Mouse (Mus musculus): ENCODE measurements at regions not wholly inside any gene's neighbourhood (a gene's known extent, or its start where the extent isn't known, plus 50 kb on each side); places are given as distances from the start of the nearest gene placed in this dataset.

DNA sequence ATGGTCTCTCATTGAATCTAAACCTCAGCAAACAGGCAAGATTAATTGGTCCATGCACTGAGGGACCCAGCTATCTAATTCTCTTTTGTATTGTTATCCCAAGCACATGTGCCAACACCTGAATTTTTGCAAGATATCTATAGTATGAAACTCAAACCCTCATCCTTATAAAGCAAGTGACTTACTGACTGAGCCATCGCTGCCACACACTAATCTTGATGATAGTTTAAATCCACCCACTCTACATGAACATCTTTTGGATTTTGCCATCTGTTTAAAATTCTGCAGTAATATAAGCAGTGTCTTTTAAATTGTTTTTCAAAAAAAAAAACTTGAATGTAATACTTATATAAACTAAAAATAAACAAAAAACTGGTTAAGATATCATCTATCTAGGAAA is 280.9 kb downstream of the Pcdh10 start:
- Histone ChIP-seq H3K4me1 (replicated peaks) (no peaks in the 10 kb centered on the region), H3K4me3 (no peak overlapping the region), H3K36me3 (no peaks in the 10 kb centered on the region), H3K9ac (no peak overlapping the region), H3K27me3 (no peaks in the 10 kb centered on the region), H3K27ac (no peak overlapping the region), H3K9me3 (no peaks in the 10 kb centered on the region), H3K4me2 (no peak overlapping the region)
- no peak for ATAC-seq (ENCODE audit: low FRiP score)
- 98% methylated on average over 1 of the region's 1 CpGs for WGBS

DNA sequence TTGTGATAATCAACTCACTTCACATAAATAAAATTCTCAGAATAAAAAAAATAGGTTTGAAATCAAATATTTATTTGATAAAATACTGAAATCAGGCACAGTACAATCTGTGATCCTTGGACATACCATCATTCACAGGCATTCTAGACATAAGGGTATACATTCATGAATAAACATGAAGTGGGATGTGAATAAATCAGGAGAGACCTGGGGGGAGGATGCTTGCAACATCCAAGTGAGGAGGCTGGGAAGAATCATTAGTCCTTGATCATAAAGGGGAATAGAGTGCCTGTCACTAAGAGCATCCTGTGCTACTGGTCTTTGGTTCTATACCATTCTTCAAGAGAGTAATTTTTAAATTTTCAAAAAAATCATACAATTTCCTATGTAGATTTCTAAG is 292.2 kb downstream of the Pcdh10 start:
- Histone ChIP-seq H3K9ac (no peak overlapping the region), H3K4me2 (no peak overlapping the region), H3K27ac (no peak overlapping the region), H3K27me3 (no peaks in the 10 kb centered on the region), H3K4me3 (no peak overlapping the region), H3K9me3 (0 out of 2 replicates have a peak, but pooled peaks cover 5% of the 10 kb centered on the region), H3K36me3 (no peaks in the 10 kb centered on the region), H3K4me1 (replicated peaks) (no peaks in the 10 kb centered on the region)
- ATAC-seq (ENCODE audit: low FRiP score): no peak

GRCm38 (mm10) chr3:45677672-45678071 is 299.5 kb downstream of the Pcdh10 start:
- no peak overlapping the region for H3K9ac ChIP-seq
- WGBS: 90% methylated on average over 6 of the region's 6 CpGs

GRCm38 (mm10) chr3:45681410-45681809 is 303.2 kb downstream of the Pcdh10 start:
- H3K36me3 ChIP-seq: no peaks in the 10 kb centered on the region
- peaks cover 3% of the 10 kb centered on the region; the same call in 1 of the 2 replicates for H3K4me1 ChIP-seq (replicated peaks)
- no peak for ATAC-seq (ENCODE audit: low FRiP score)
- H3K4me2 ChIP-seq: peak overlapping the region; percentile 37
- no peaks in the 10 kb centered on the region for H3K9me3 ChIP-seq
- no peaks in the 10 kb centered on the region for H3K27me3 ChIP-seq
- no peak overlapping the region for H3K27ac ChIP-seq
- WGBS: 3% methylated on average over 12 of the region's 12 CpGs
- H3K9ac ChIP-seq: no peak overlapping the region
- H3K4me3 ChIP-seq: peak overlapping the region; percentile 8; the same call in 1 of the 2 replicates

More at GRCm38 (mm10) chr3:45677672-45678071, 299.5 kb downstream of the Pcdh10 start:
- no peak overlapping the region for H3K4me2 ChIP-seq
- no peaks in the 10 kb centered on the region for H3K9me3 ChIP-seq
- no peak overlapping the region for H3K4me3 ChIP-seq
- H3K27ac ChIP-seq: no peak overlapping the region
- H3K4me1 ChIP-seq (replicated peaks): peaks cover 3% of the 10 kb centered on the region; the same call in 1 of the 2 replicates
- ATAC-seq (ENCODE audit: low FRiP score): no peak
- no peaks in the 10 kb centered on the region for H3K27me3 ChIP-seq
- H3K36me3 ChIP-seq: no peaks in the 10 kb centered on the region

DNA sequence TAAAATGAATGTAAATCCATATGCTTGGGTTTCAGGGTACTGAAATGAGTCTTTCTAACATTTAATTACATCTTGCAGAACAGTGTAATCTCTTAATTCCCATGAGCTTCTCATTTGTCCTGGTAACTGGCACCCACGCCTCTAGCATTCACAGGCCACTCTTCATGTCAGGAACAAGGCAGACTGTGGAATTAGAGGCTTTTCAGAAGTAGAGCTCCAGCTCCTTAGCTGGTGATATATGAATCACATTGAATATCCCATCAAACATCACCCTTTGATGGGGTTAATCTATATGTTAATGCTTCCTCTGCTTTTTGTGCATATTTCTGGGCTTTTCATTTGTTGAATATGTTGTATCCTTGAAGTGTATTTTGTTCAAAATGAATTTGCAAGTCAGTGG is 329.7 kb downstream of the Pcdh10 start:
- no peak overlapping the region for H3K9ac ChIP-seq
- H3K4me3 ChIP-seq: no peak overlapping the region
- no peak overlapping the region for H3K4me2 ChIP-seq
- no peaks in the 10 kb centered on the region for H3K4me1 ChIP-seq (replicated peaks)
- H3K36me3 ChIP-seq: no peaks in the 10 kb centered on the region
- no peak for ATAC-seq (ENCODE audit: low FRiP score)
- H3K27ac ChIP-seq: no peak overlapping the region
- WGBS: 59% methylated on average over 1 of the region's 1 CpGs
- no peaks in the 10 kb centered on the region for H3K9me3 ChIP-seq
- no peaks in the 10 kb centered on the region for H3K27me3 ChIP-seq

All from hindbrain, embryonic 13.5 days (tissue).